Mouse (Mus musculus): ENCODE data around the gene Gimap1.

- TF ChIP-seq CTCF (IDR thresholded peaks at IDR 0.05; ENCODE audit: low read depth, low read length) (no peak), POLR2A (IDR thresholded peaks at IDR 0.05; ENCODE audit: extremely low read depth, insufficient read depth, low read length) (no peak)
These were observed 11.1 kb upstream of the Gimap1 start for GRCm38 (mm10) chr6:48727761-48728160.
